Mouse (Mus musculus): ENCODE measurements around the gene Lzts2. TPM values are rescaled to one million over a fixed set of nuclear protein-coding genes. Genes with fewer than 3 reads are reported as not detected.

The Lzts2 gene
- polyA plus RNA-seq, 1 experiment from 2014 or later: 69.8 TPM

- Histone ChIP-seq H3K4me1 (peaks cover 55% of the 10 kb centered on the region), H3K9me3 (no peaks in the 10 kb centered on the region), H3K4me3 (peak overlapping the region; percentile 87), H3K27me3 (replicated peaks; ENCODE audit: low read depth, poor library complexity, severe bottlenecking) (0 out of 2 replicates have a peak, but pooled peaks cover 18% of the 10 kb centered on the region), H3K27ac (replicated peaks) (no peak overlapping the region; the same call in 1 of the 2 replicates), H3K36me3 (replicated peaks) (peaks cover 16% of the 10 kb centered on the region; the same call in 1 of the 2 replicates)
- 29% methylated on average over 9 of the region's 9 CpGs for WGBS
- DNase-seq (ENCODE audit: low spot score): no peak
These were observed 25.9 kb upstream of the Lzts2 start for GRCm38 (mm10) chr19:44988321-44988720.

- under 1% methylated on average over 56 of the region's 58 CpGs for WGBS
- peak within 1 kb of the TSS; percentile 87 for H3K4me3 ChIP-seq
- peak within 1 kb of the TSS; percentile 89 for H3K27ac ChIP-seq (replicated peaks)
- H3K27me3 ChIP-seq (replicated peaks; ENCODE audit: low read depth, poor library complexity, severe bottlenecking): 0 out of 2 replicates have a peak, but pooled peaks cover 18% of the 10 kb centered on the region
- peak; percentile 80 for DNase-seq (ENCODE audit: low spot score)
- peaks cover 55% of the 10 kb centered on the region for H3K4me1 ChIP-seq
- H3K9me3 ChIP-seq: no peaks in the 10 kb centered on the region
- peaks cover 11% of the 10 kb centered on the region; the same call in 1 of the 2 replicates for H3K36me3 ChIP-seq (replicated peaks)
These were observed 25.2 kb upstream of the Lzts2 start, which contains the start of gene Sema4g for GRCm38 (mm10) chr19:44988831-44989566. TSS of gene Sema4g (plus strand) at chr19:44989101.

- no peak for DNase-seq (ENCODE audit: low spot score)
- Histone ChIP-seq H3K36me3 (replicated peaks) (peaks cover 11% of the 10 kb centered on the region; the same call in 1 of the 2 replicates), H3K4me3 (peak overlapping the region; percentile 87), H3K4me1 (peaks cover 55% of the 10 kb centered on the region), H3K27me3 (replicated peaks; ENCODE audit: low read depth, poor library complexity, severe bottlenecking) (0 out of 2 replicates have a peak, but pooled peaks cover 18% of the 10 kb centered on the region), H3K9me3 (no peaks in the 10 kb centered on the region), H3K27ac (replicated peaks) (peak overlapping the region; percentile 89)
- WGBS: 6% methylated on average over 22 of the region's 22 CpGs
These were observed 24.4 kb upstream of the Lzts2 start for GRCm38 (mm10) chr19:44989567-44990495.

GRCm38 (mm10) chr19:44991031-44991430 is 23.2 kb upstream of the Lzts2 start:
- WGBS: 78% methylated on average over 8 of the region's 8 CpGs
- Histone ChIP-seq H3K36me3 (replicated peaks) (peaks cover 13% of the 10 kb centered on the region; the same call in 1 of the 2 replicates), H3K27ac (replicated peaks) (no peak overlapping the region), H3K4me3 (peak overlapping the region; percentile 87; the same call in 1 of the 2 replicates), H3K4me1 (peaks cover 55% of the 10 kb centered on the region), H3K27me3 (replicated peaks; ENCODE audit: low read depth, poor library complexity, severe bottlenecking) (0 out of 2 replicates have a peak, but pooled peaks cover 18% of the 10 kb centered on the region), H3K9me3 (no peaks in the 10 kb centered on the region)
- no peak for DNase-seq (ENCODE audit: low spot score)

GRCm38 (mm10) chr19:44992246-44992645 is 22.0 kb upstream of the Lzts2 start:
- DNase-seq (ENCODE audit: low spot score): no peak
- Histone ChIP-seq H3K36me3 (replicated peaks) (peaks cover 23% of the 10 kb centered on the region), H3K27ac (replicated peaks) (peak overlapping the region; percentile 44), H3K9me3 (no peaks in the 10 kb centered on the region), H3K4me1 (peaks cover 56% of the 10 kb centered on the region), H3K4me3 (peak overlapping the region; percentile 17), H3K27me3 (replicated peaks; ENCODE audit: low read depth, poor library complexity, severe bottlenecking) (0 out of 2 replicates have a peak, but pooled peaks cover 11% of the 10 kb centered on the region)
- WGBS: 36% methylated on average over 7 of the region's 7 CpGs

GRCm38 (mm10) chr19:44992712-44993111 is 21.5 kb upstream of the Lzts2 start:
- Histone ChIP-seq H3K36me3 (replicated peaks) (peaks cover 28% of the 10 kb centered on the region), H3K27ac (replicated peaks) (peak overlapping the region; percentile 44; the same call in 1 of the 2 replicates), H3K4me1 (peaks cover 57% of the 10 kb centered on the region), H3K27me3 (replicated peaks; ENCODE audit: low read depth, poor library complexity, severe bottlenecking) (0 out of 2 replicates have a peak, but pooled peaks cover 11% of the 10 kb centered on the region), H3K9me3 (no peaks in the 10 kb centered on the region), H3K4me3 (peak overlapping the region; percentile 17)
- no peak for DNase-seq (ENCODE audit: low spot score)
- WGBS: 55% methylated on average over 7 of the region's 7 CpGs

- Histone ChIP-seq H3K36me3 (replicated peaks) (peaks cover 71% of the 10 kb centered on the region), H3K27ac (replicated peaks) (no peak overlapping the region), H3K9me3 (no peaks in the 10 kb centered on the region), H3K4me3 (no peak overlapping the region), H3K27me3 (replicated peaks; ENCODE audit: low read depth, poor library complexity, severe bottlenecking) (no peaks in the 10 kb centered on the region), H3K4me1 (peaks cover 14% of the 10 kb centered on the region)
- peak; percentile 29 for DNase-seq (ENCODE audit: low spot score)
- WGBS: 73% methylated on average over 11 of the region's 11 CpGs
These were observed 16.4 kb upstream of the Lzts2 start for GRCm38 (mm10) chr19:44997786-44998185.

- Histone ChIP-seq H3K4me3 (no peak overlapping the region), H3K36me3 (replicated peaks) (peaks cover 85% of the 10 kb centered on the region)
- WGBS: 87% methylated on average over 8 of the region's 8 CpGs
These were observed 14.6 kb upstream of the Lzts2 start for GRCm38 (mm10) chr19:44999647-45000046.

GRCm38 (mm10) chr19:45002301-45002700 is 11.9 kb upstream of the Lzts2 start:
- Histone ChIP-seq H3K9me3 (no peaks in the 10 kb centered on the region), H3K4me3 (no peak overlapping the region), H3K27ac (replicated peaks) (no peak overlapping the region), H3K4me1 (peaks cover 29% of the 10 kb centered on the region), H3K27me3 (replicated peaks; ENCODE audit: low read depth, poor library complexity, severe bottlenecking) (no peaks in the 10 kb centered on the region), H3K36me3 (replicated peaks) (peaks cover 78% of the 10 kb centered on the region)
- DNase-seq (ENCODE audit: low spot score): no peak
- 69% methylated on average over 3 of the region's 3 CpGs for WGBS

More at GRCm38 (mm10) chr19:44999647-45000046, 14.6 kb upstream of the Lzts2 start:
- no peaks in the 10 kb centered on the region for H3K27me3 ChIP-seq (replicated peaks; ENCODE audit: low read depth, poor library complexity, severe bottlenecking)
- H3K9me3 ChIP-seq: no peaks in the 10 kb centered on the region
- H3K27ac ChIP-seq (replicated peaks): no peak overlapping the region
- no peak for DNase-seq (ENCODE audit: low spot score)
- H3K4me1 ChIP-seq: peaks cover 13% of the 10 kb centered on the region

- Histone ChIP-seq H3K4me3 (no peak overlapping the region), H3K36me3 (replicated peaks) (peaks cover 78% of the 10 kb centered on the region), H3K9me3 (no peaks in the 10 kb centered on the region), H3K4me1 (peaks cover 25% of the 10 kb centered on the region), H3K27me3 (replicated peaks; ENCODE audit: low read depth, poor library complexity, severe bottlenecking) (no peaks in the 10 kb centered on the region), H3K27ac (replicated peaks) (no peak overlapping the region)
- whole genome bisulfite sequencing: 90% methylated on average over 7 of the region's 7 CpGs
- no peak for DNase-seq (ENCODE audit: low spot score)
These were observed 10.3 kb upstream of the Lzts2 start for GRCm38 (mm10) chr19:45003740-45004516.

- 11% methylated on average over 16 of the region's 16 CpGs for WGBS
- Histone ChIP-seq H3K27ac (replicated peaks) (peak within 1 kb of the TSS; percentile 90), H3K9me3 (no peaks in the 10 kb centered on the region), H3K27me3 (replicated peaks; ENCODE audit: low read depth, poor library complexity, severe bottlenecking) (no peaks in the 10 kb centered on the region), H3K36me3 (replicated peaks) (peaks cover 77% of the 10 kb centered on the region), H3K4me3 (peak within 1 kb of the TSS; percentile 97), H3K4me1 (peaks cover 28% of the 10 kb centered on the region)
- DNase-seq (ENCODE audit: low spot score): peak; percentile 50
These were observed 8.8 kb upstream of the Lzts2 start, which contains the start of gene Twnk for GRCm38 (mm10) chr19:45005444-45005843. TSS of gene Twnk (plus strand) at chr19:45005663.

Measured in embryonic facial prominence, embryonic 10.5 days (tissue).